Mouse (Mus musculus) CD4-positive, CD25-positive, alpha-beta regulatory T cell, adult 2 months (primary cell): Measurements from ENCODE around the gene C2cd4c.

Source experiments
- DNase-seq: peaks from one replicate; pipeline ENCODE4 v3.0.0-alpha.2; 2012; ENCODE audit warnings: low read depth, low spot score

The C2cd4c gene

GRCm38 (mm10) chr10:79578891-79579290, 34.9 kb downstream of the C2cd4c start:
- no peak for DNase-seq

- DNase-seq, result no peak
Observed at GRCm38 (mm10) chr10:79578276-79578675, 35.5 kb downstream of the C2cd4c start.

- DNase-seq, result no peak
Observed at GRCm38 (mm10) chr10:79577376-79577775, 36.4 kb downstream of the C2cd4c start.

- DNase-seq, result no peak
Observed at GRCm38 (mm10) chr10:79575754-79576153, 38.1 kb downstream of the C2cd4c start.

GRCm38 (mm10) chr10:79574796-79575195, 39.0 kb downstream of the C2cd4c start:
- DNase-seq, result no peak

GRCm38 (mm10) chr10:79574350-79574749, 39.5 kb downstream of the C2cd4c start:
- DNase-seq, result no peak

GRCm38 (mm10) chr10:79573611-79574010, 40.2 kb downstream of the C2cd4c start:
- DNase-seq, result no peak

GRCm38 (mm10) chr10:79571314-79571713, 42.5 kb downstream of the C2cd4c start:
- DNase-seq, result no peak

- DNase-seq, result no peak
Observed at GRCm38 (mm10) chr10:79569921-79570320, 43.9 kb downstream of the C2cd4c start.

GRCm38 (mm10) chr10:79559716-79560115, 54.1 kb downstream of the C2cd4c start:
- no peak for DNase-seq

GRCm38 (mm10) chr10:79557496-79557895, 56.3 kb downstream of the C2cd4c start:
- DNase-seq, result no peak

- DNase-seq, result no peak
Observed at GRCm38 (mm10) chr10:79556951-79557350, 56.9 kb downstream of the C2cd4c start.
